Mouse (Mus musculus): ENCODE measurements around the gene Slc6a21.

DNA sequence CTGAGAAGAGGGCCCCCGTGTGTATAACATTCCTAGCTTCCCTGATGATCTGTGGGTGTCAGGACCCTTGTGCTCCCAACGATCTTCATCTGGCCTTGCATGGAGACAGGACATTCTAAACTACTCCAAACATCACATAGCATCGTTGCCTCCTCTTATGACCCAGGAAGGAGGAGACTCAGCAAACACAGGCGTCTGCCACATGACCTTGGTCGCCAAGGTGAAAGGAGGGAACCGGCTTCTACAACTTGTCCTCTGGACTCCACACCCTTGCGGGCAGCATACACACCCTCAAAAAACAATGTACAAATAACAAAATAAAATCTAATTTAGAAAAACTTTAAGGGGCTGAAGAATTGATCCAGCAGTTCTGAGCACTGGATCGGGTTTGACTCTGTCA, 34.7 kb downstream of the Slc6a21 start:
- TF ChIP-seq CTCF (IDR thresholded peaks at IDR 0.05; ENCODE audit: extremely low read depth, insufficient read length, insufficient replicate concordance, low read depth, low read length) (no peak), POLR2A (IDR thresholded peaks at IDR 0.05; ENCODE audit: low read depth, low read length) (no peak)

All from small intestine, adult 2 months (tissue).